Mouse (Mus musculus) gastrocnemius, postnatal 4 days (tissue): ENCODE data around the gene Ube2d3. TPM values are rescaled to one million over a fixed set of nuclear protein-coding genes. Genes with fewer than 3 reads are reported as not detected.
"Not testable (repeated sequence)": the region's sequence is repeated elsewhere in the genome, so short reads cannot be mapped to it uniquely, and the experiment has no call there.

Experiments
- DNase-seq, 2 experiments: peaks; one replicate each; pipeline ENCODE4 v3.0.0; 2021 to 2022; ENCODE audit warnings: low spot score in 2 of 2, mixed read lengths in 2 of 2
- total RNA-seq, 2 experiments: library from RNA; stranded (reverse); gene quantifications; 2 replicates each; pipeline ENCODE4 v1.2.3; 2021

The Ube2d3 gene
- total RNA-seq, 2 experiments from 2014 or later: 313 to 355 TPM

- DNase-seq: no peak
Observed at GRCm38 (mm10) chr3:135487803-135488202, 49.9 kb downstream of the Ube2d3 start.

DNA sequence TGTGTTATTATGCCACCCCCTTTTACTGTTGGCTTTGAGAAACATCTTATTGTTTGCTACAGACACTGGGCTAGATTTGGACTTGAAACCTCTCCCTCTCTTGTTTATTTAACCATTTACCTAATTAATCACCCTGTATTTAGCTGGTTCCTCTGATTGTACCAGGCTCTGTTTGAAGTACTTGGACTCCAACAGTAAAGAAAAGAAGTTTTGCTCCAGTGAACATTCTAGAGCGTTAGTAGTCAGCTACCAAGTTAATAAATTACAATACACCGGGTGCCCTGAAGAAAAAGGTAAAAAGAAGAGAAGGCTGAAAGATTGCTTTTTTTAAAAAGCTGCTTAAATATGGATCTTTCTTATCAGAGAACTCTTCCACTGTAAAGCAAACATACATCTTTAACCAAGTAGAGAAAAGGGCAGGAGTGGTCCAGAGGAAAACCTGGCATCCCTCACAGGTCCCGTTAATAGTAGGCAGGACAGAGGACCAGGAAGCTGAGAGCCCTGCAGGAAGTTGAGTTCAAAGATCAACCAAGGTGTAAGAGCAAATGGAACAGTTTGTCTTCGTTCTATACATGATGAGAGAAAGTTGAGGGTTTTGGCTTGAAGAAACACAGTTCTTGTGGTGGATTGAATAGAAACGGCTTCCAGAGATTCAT lies 52.0 kb downstream of the Ube2d3 start:
- DNase-seq: no peak

- DNase-seq: no peak
Observed at GRCm38 (mm10) chr3:135491102-135491501, 53.2 kb downstream of the Ube2d3 start.

DNA sequence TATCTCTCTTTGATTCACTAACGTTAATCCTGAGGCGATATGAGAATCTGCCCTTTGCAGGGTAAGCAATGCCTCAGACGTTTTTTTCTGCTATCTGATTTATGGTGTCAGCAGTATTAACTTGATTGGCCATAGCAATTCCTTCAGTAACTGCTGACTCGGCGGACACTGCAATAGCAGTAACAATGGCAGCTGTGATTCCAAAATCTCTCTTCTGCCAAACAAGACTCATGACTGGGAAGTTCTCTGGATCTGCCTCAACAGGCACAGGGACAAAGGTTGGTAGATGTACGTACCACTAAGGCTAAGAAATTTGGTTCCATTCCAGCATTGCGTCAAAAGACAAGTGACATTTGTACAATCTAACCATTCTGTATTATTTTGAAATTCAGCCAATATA lies 55.4 kb downstream of the Ube2d3 start:
- not testable (repeated sequence) for DNase-seq

DNA sequence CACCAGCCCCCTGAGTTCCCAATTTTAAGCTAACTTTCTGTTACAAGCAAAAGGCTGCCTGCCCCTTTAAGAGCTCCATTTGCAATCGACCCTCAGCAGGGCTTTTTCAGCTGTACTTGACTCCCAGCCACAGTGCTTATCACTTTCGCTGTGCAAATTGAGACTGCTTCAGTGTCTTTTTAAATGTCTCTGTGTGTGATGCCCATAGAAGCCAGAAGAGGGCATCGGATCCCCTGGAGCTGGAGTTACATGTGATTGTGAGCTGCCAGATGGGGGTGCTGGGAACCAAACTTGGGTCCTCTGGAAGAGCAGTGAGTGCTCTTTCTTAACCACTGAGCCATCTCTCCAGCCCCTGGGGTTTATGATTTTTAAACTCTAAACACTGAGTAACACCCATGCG lies 60.0 kb downstream of the Ube2d3 start:
- not testable (repeated sequence) for DNase-seq

DNA sequence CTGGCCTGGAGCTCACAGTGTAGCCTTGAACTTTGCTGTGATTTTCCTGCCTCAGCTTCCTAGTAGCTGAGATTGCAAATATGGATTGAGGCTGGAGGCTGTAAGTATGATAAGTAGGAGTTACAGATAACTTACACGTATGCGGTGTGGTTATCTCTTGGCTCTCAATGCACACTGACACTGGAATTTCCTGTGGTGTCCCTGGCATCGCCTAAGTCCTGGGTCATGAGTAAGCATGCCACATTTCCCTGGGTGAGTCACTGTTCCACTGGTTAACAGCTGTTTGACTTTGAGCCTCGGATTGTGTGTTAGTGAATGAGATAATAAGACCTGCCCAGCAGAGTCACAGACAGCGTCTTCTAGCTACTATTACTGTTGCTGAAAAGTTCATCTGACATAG lies 60.9 kb downstream of the Ube2d3 start:
- DNase-seq: no peak

DNA sequence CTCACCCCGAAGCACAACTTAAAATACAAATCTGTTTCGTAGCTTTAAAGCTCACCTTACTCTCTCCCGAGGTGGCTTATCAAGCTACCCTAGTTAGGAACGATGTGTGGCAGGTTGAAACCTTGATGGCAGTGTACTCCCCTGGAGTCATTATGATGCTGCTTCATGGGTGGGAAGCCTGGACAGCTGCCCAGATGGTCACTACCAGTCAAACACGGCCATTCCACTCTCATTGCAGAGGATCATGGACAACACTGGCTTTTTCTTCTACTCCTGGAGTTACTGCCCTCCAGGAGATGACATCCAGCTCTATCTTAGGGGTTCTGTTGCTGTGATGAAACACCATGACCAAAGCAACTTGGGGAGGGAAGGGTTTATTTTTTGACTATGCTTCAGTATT lies 65.2 kb downstream of the Ube2d3 start:
- DNase-seq: no peak

- peak in 1 of 2 experiments; percentile 48 for DNase-seq
Observed at GRCm38 (mm10) chr3:135505369-135505909, 67.5 kb downstream of the Ube2d3 start.

GRCm38 (mm10) chr3:135505916-135506482 lies 68.0 kb downstream of the Ube2d3 start:
- DNase-seq: no peak

DNA sequence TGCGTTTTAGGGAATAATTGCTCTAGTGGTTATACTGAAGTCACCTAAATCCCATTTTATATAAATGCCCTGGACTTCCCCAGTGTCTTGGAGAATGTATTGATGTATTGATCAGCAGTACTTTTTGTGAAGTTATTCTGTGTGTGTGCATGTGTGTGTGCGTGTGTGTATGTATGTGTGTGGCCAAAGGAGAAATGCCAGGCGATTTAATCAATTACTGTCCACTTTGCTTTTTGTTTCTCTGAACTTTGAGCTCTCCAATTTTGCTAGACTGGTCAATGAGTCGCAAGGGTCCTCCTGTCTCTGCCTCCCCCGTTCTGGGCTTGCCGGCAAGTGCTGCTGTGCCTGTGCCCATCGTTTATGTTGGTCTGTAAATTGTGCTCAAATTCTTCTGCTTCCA lies 69.6 kb downstream of the Ube2d3 start:
- DNase-seq: no peak

DNA sequence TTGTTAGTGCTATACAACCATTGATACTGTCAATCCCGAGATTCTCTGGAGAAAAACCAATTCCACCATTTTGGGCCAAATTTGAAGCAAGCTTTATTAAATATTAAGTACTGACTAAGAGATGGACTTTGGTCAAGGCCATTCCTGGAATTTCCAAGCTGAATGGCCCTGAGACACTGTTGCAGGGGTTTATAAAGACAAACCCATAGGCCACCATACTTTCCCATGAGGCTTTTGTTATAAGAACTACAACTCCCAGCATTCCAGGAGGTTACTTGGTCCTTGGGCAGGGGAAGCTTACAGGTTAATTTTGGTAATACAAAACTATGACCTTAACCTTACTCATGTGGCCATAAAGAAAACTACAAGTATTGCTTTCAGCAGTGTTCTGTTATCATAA lies 70.2 kb downstream of the Ube2d3 start:
- DNase-seq: no peak

DNA sequence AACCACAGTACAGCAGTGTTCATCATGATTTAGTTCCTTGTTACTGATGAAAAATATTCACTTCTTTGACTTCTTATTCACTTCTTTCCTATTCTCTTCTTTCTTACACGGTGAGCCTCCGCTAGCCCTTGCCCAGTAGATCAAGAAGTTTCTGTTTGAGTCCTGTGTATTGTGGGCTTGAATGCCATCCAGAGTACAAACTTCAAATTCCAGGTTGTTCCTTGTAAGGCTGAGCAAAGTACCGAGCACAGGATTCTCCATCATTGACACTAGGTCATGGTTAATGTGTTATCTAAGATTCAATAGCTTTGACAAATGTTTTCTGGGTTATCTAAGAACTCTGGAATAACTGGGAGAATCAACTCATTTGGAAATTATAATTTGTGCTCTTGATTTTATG lies 72.4 kb downstream of the Ube2d3 start:
- DNase-seq: no peak

DNA sequence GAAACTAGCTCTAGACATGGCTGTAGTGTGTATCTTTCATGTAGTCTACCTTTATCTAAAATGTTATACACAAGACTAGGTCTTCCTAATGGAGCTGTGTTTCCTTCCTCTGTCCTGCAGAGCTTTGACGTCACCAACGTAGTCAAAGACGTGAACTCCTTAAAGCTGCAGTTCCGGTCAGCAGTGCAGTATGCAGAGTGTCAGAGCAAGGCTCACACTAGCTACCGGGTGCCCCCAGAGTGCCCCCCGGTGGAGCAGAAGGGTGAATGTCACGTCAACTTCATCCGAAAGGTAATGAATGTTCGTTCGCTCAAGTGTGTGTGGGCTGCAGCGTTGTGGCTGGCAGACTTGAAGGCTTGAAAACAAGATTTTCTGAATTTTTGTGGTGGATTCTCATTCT lies 73.7 kb downstream of the Ube2d3 start:
- DNase-seq: no peak

GRCm38 (mm10) chr3:135513270-135513669 lies 75.3 kb downstream of the Ube2d3 start:
- no peak for DNase-seq

- DNase-seq: no peak
Observed at GRCm38 (mm10) chr3:135513800-135514425, 76.0 kb downstream of the Ube2d3 start.

DNA sequence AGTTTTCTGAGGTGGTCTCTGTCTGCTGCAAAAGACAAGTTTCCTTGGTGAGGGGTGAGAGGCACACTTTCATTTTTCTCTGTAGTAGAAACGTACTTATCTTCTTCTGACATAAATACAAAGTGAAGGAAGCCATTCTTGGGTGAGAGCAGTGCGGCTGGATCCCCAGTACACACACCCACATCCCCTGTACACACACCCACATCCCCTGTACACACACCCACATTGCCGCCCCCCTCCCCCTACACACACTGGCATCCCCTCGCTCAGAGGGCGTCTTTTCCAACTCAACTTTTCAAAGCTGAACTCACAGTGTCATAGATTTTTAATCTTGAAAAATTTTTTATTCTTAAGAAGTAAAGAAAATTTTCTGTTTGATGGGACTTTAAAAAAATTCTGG lies 77.3 kb downstream of the Ube2d3 start:
- DNase-seq: no peak

- peak in 1 of 2 experiments; percentile 31 for DNase-seq
Observed at GRCm38 (mm10) chr3:135516891-135517290, 78.9 kb downstream of the Ube2d3 start.

Other genes with a start within 250 kb of the Ube2d3 start
- gene Cenpe, start 225.6 kb upstream of the Ube2d3 start, total RNA-seq: 10 to 100 TPM in 1 of 2 experiments, 1 to 10 TPM in 1; 9.9 to 12.0 TPM
- 1 to 10 TPM; 5.8 to 6.4 TPM for gene Bdh2, start 156.9 kb upstream of the Ube2d3 start, total RNA-seq
- gene Slc9b2, start 130.4 kb upstream of the Ube2d3 start, total RNA-seq: under 1 TPM; 0.42 to 0.67 TPM
- under 1 TPM; 0.29 to 0.31 TPM for gene Slc9b1, start 90.1 kb upstream of the Ube2d3 start, total RNA-seq
- 10 to 100 TPM; 17.6 to 21.3 TPM for gene Cisd2, start 14.2 kb upstream of the Ube2d3 start, total RNA-seq
- 10 to 100 TPM; 10.9 to 12.7 TPM for gene Manba, start 47.5 kb downstream of the Ube2d3 start, total RNA-seq